Mouse (Mus musculus) left cerebral cortex, adult 18-20 months (tissue): Measurements from ENCODE around the gene Vmn1r49. TPM values are rescaled to one million over a fixed set of nuclear protein-coding genes. Genes with fewer than 3 reads are reported as not detected.
"Not testable (repeated sequence)": the region's sequence is repeated elsewhere in the genome, so short reads cannot be mapped to it uniquely, and the experiment has no call there.

ENCODE experiments used
- DNase-seq, 2 experiments: peaks; one replicate each; pipeline ENCODE4 v3.0.0; 2021 to 2022; ENCODE audit warnings: low spot score in 2 of 2, mixed read lengths in 1 of 2
- long read RNA-seq, 2 experiments: library from polyadenylated mRNA; stranded (forward); transcript quantifications; one replicate each; pipeline ENCODE4 v2.0.0; 2021
- total RNA-seq, 2 experiments: library from RNA; stranded (reverse); gene quantifications; 2 replicates each; pipeline ENCODE4 v1.2.3; 2021

Vmn1r49 gene
- not detected for total RNA-seq
- long read RNA-seq, experiment 1: 0 reads
- long read RNA-seq, experiment 2: 0 reads

DNA sequence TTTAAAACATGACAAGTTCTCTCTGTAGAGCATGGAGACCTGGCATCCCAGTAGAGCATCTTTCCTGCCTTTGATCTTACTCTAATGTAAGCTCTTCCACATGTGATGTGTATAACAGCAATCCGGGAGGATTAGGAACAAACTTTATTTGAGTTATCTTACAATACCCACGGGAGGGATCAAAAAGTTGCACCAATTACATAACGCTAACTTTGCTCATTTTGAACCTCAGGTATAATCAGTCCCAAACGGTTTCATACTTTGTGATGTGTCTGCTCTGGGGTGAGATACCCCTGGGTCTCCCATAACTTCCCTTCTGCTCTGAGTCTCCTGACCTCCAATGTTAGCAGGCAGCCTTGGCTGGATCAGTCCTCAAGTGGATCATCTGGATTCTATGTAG is at the start of gene Vmn1r49:
TSS of gene Vmn1r49 (minus strand) at position 101 of the 400 bp plus-strand sequence.
- no peak for DNase-seq

GRCm38 (mm10) chr6:90122296-90122695 is 44.0 kb upstream of the Vmn1r49 start, which contains the start of gene Vmn1r51:
Vmn1r51 (plus strand) TSS chr6:90122596.
- DNase-seq: not testable (repeated sequence)

GRCm38 (mm10) chr6:90101130-90101529 is 22.8 kb upstream of the Vmn1r49 start, which contains the start of gene Vmn1r50:
Vmn1r50 (plus strand) TSS chr6:90101430.
- DNase-seq: no peak

GRCm38 (mm10) chr6:90100566-90100965 is 22.3 kb upstream of the Vmn1r49 start:
- no peak for DNase-seq

GRCm38 (mm10) chr6:90036741-90037140 is 41.6 kb downstream of the Vmn1r49 start, which contains the start of gene Vmn1r48:
Vmn1r48 (minus strand) TSS chr6:90036841.
- DNase-seq: not testable (repeated sequence)

Other genes with a start within 250 kb of the Vmn1r49 start
- not detected for gene Vmn1r42, start 202.1 kb downstream of the Vmn1r49 start, total RNA-seq
- gene Vmn1r43, start 202.1 kb downstream of the Vmn1r49 start, total RNA-seq: not detected
- gene Vmn1r44, start 194.8 kb downstream of the Vmn1r49 start, total RNA-seq: not detected
- not detected for gene Vmn1r45, start 137.9 kb downstream of the Vmn1r49 start, total RNA-seq
- gene Vmn1r46, start 109.2 kb downstream of the Vmn1r49 start, total RNA-seq: not detected
- gene Vmn1r47, start 62.4 kb downstream of the Vmn1r49 start, total RNA-seq: not detected
- gene Vmn1r48, start 41.7 kb downstream of the Vmn1r49 start, total RNA-seq: not detected
- not detected for gene Vmn1r50, start 22.9 kb upstream of the Vmn1r49 start, total RNA-seq
- gene Vmn1r51, start 44.1 kb upstream of the Vmn1r49 start, total RNA-seq: not detected
- gene Vmn1r52, start 96.3 kb upstream of the Vmn1r49 start, total RNA-seq: not detected
- not detected for gene V1ra8, start 124.3 kb upstream of the Vmn1r49 start, total RNA-seq
- gene Vmn1r53, start 145.9 kb upstream of the Vmn1r49 start, total RNA-seq: not detected
- gene Vmn1r54, start 167.8 kb upstream of the Vmn1r49 start, total RNA-seq: not detected
- gene BC048671, start 222.7 kb upstream of the Vmn1r49 start, total RNA-seq: not detected
- not detected for gene Chst13, start 246.7 kb upstream of the Vmn1r49 start, total RNA-seq